Mouse (Mus musculus): ENCODE results near the gene Slc7a7.

Gene Slc7a7

DNA sequence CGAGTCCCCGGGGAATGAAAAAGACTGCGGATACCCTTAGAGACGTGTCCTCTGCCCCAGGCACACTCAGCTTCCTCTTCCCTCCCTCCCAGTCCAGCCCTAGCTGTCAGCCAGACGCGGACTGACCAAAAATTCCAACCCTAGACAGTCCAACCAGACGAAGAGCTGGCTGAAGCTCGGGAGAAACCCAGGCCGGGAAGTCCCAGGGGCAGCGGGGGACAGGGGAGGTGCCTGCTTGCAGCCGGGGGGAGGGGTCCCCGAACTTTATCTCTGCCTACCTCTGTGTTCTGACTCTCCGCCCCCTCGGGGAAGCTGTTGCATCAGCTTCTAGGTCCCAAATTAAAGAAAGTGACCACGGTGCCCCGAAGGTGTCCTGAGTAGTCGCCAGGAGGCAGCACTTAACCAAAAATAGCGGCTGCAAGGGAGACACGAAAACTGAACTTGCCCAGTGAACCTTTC lies at the start of gene Slc7a7:
Slc7a7 (minus strand) TSS at position 158 of the 459 bp plus-strand sequence.
- DNase-seq (ENCODE audit: low spot score) = peak; percentile 69

- DNase-seq (ENCODE audit: low spot score) = peak; percentile 87
Measured at GRCm38 (mm10) chr14:54464293-54465005, 46.9 kb upstream of the Slc7a7 start.

GRCm38 (mm10) chr14:54463959-54464292 lies 46.3 kb upstream of the Slc7a7 start, which contains the start of gene Lrp10:
Gene Lrp10 (plus strand): TSS chr14:54464137.
- DNase-seq (ENCODE audit: low spot score) = peak; percentile 91

GRCm38 (mm10) chr14:54463108-54463958 lies 45.8 kb upstream of the Slc7a7 start:
- DNase-seq (ENCODE audit: low spot score) = no peak

DNA sequence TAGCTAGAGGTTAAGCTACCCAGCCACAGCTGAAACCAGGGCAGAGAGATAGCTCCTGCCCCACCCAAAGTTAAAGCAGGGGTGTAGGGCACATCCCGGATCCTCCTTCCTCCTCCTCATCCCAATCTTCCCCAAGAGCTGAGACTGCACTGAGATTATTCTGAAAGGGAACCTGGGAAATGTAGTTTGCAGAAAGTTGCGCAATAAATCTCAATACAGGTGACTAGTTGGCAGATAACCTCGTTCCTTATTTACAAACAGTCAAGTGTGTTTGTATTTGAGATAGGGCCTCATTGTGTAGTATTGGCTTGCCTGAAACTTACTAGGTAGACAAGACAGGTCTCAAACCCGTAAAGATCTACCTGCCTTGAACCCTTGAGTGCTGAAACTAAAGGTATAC lies 44.6 kb upstream of the Slc7a7 start:
- DNase-seq (ENCODE audit: low spot score) = no peak

DNA sequence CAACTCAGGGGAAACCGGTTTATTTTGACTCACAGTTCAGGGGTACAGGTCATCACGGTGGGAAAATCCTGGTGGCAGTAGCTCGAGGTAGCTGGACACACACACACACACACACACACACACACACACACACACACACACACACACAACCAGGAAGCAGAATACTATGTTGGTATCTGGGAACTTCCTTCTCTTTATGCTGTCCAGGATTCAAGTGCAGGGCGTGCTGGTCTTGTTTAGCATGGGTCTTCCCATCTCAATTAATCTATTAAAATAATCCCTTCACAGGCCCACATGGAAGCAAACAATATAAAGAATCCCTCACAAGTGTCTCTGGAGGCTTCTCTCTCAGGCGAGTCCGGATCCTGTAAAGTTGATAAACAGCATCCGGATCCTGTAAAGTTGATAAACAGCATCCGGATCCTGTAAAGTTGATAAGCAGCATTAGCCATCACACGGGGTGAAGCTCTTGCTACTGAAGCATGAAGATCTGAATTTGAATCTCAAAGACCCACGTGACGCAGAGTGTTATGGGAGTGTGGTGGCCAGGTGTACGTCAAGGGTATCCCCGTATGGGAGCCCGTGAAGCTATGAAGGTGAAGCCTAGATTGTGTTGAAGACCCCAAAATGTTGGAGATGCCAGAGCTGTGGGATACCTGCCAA lies 40.5 kb upstream of the Slc7a7 start:
- no peak for DNase-seq (ENCODE audit: low spot score)

- no peak for DNase-seq (ENCODE audit: low spot score)
Measured at GRCm38 (mm10) chr14:54454669-54455528, 37.3 kb upstream of the Slc7a7 start.

- DNase-seq (ENCODE audit: low spot score) = no peak
Measured at GRCm38 (mm10) chr14:54453566-54453965, 36.0 kb upstream of the Slc7a7 start.

DNA sequence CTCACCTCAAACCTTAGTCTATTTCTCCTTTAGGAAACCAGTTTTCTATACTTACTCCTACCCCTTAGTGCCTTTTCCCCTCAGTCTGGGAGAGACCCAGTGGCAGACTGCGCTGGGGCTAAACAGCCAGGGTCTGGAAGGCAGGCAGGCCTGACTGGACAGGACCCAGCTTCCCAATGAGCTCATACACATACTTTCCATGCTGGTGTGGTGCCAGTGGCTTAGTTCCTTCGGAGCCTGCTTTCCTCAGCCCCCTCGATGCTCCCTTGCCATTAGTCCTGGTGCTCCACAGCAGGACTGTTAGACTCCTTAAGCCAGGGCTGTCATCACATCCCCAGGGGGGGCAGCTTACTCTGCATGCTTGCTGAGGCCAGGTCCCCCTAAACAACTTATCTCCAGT lies 27.9 kb upstream of the Slc7a7 start:
- DNase-seq (ENCODE audit: low spot score) = no peak

DNA sequence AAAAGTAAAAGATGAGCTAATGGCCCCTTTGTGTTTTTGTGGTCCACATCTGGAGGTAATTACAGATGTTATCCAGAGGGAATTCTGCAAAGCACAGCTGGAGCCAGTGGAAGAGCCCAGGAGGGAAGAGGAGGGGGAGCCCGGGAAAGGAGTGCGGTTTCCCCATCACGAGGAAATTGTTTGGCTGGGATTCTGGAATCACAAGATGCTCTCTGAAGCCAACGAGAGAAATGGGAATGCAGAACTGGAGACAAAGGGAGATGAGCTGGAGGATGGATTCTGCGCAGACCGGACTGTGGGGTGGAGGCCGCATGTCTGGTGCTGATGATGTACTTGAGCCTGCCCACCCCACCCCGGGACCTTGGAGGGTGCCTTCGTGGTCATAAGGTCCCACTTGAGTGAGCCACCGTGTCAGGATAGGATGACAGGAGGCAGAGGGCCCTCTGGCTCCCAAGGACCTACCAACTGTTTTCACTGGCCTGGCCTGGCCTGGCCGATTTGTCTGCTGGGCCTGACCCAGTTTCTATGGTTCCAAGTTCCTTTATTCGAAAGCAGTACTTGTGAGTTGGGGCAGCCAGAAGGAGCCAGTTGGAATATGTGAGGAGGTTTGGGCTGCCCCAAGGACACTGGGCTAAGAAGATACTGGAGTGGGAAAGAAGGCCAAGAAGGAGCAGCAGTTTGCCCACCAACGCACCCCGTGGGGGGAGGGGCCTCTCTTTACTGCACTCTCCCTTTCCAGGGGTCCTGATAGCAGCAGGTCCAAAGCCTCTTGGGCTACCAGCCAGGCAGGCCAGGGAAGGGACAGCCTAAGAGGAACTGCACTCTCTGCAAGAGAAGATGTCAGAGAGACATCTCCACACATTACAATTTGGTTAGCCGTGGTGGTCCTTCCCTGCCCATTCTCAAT lies 26.4 kb upstream of the Slc7a7 start:
- no peak for DNase-seq (ENCODE audit: low spot score)

DNA sequence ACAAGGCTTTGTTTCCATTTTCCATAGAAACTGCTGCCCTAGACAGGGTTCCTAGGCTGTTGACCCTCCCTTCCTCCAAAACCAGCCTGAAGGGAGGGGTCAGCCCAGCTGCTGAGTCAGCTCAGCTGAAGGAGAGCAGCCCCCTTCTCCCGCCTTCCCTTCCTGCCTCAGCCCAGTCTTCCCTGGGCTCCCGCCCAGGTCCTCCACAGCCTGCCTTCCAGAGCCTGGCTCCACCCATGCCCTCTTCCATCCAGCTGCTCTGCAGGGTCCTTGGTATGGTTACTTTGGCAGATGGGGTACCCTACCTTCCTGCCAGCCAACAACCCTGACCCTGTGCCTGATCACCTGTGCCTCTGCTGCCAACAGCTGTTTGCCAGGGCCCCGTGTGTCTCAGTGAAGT lies 25.6 kb upstream of the Slc7a7 start:
- peak; percentile 62 for DNase-seq (ENCODE audit: low spot score)

DNA sequence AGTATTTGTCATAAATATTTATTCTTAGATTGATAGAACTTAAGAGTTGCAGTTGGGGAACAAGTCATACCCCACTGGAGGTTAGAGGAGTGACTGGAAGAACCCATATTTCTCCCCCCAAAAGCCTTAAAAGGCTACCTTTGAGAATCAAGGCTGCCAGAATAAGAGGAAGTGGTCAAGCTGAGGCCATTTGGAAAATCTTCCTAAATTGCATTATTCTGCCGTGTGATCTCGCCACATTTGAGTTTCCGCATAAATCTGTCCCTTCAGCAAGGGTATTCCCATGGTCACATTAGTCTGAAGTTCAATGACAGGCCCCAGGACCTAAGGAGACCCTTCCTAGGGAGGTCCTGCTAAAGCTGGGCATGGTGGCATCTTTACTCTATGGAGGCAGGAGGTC lies 25.0 kb upstream of the Slc7a7 start:
- DNase-seq (ENCODE audit: low spot score) = no peak

DNA sequence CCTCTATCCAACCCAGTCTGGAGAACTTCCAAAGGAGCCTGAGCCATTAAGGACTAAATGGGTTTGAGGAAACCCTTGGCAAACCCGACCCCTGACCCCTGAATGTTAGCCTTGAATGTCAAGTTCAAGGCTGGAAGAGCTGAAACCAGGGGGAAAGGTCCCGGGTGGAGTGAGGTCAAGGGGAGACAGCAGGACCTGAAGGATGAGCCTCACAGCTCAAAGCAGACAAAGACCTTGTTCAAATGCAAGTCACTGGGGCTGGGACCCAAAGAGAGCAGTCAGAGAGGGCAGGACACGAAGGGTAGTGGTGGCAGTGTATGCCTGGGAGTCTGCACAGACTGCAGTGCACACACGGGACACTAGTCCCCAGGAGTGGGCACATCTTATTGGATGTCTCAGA lies 23.8 kb upstream of the Slc7a7 start:
- DNase-seq (ENCODE audit: low spot score) = no peak

DNA sequence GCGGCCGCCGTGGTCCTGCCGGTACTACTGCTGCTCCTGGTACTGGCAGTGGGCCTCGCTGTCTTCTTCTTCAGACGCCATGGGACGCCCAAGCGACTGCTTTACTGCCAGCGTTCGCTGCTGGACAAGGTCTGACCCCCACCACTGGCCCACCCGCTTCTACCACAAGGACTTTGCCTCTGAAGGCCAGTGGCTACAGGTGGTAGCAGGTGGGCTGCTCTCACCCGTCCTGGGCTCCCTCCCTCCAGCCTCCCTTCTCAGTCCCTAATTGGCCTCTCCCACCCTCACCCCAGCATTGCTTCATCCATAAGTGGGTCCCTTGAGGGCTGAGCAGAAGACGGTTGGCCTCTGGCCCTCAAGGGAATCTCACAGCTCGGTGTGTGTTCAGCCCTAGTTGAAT lies 23.0 kb upstream of the Slc7a7 start:
- DNase-seq (ENCODE audit: low spot score) = no peak

DNA sequence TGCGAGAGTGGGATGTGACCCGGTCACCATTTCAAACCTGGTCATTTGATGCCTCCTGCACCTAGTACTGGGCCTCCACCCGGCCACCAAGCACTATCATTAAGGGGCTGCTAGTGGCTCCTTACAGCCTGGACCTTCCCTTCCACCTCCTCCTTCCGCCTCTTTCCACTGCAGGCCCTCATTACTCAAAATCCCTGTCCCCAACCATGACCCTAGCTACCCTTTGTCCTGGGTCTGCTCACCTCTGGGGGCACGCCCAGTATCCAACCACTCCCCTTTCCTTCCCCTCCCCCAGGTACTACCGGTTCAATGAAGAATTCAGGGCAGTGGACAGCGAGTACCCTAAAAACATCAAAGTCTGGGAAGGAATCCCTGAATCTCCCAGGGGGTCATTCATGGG lies 22.0 kb upstream of the Slc7a7 start:
- no peak for DNase-seq (ENCODE audit: low spot score)

- DNase-seq (ENCODE audit: low spot score) = no peak
Measured at GRCm38 (mm10) chr14:54439155-54439554, 21.6 kb upstream of the Slc7a7 start.

GRCm38 (mm10) chr14:54435194-54435918 lies 17.8 kb upstream of the Slc7a7 start:
- DNase-seq (ENCODE audit: low spot score) = no peak

GRCm38 (mm10) chr14:54433941-54434531 lies 16.5 kb upstream of the Slc7a7 start:
- no peak for DNase-seq (ENCODE audit: low spot score)
